Mouse (Mus musculus) forelimb bud, embryonic 11.5 days (tissue): ENCODE data around the gene Prl8a2.

ENCODE experiments used
- DNase-seq: peaks from one replicate; pipeline ENCODE4 v3.0.0-alpha.2; 2012; ENCODE audit warnings: low read depth, low spot score

The Prl8a2 gene

DNA sequence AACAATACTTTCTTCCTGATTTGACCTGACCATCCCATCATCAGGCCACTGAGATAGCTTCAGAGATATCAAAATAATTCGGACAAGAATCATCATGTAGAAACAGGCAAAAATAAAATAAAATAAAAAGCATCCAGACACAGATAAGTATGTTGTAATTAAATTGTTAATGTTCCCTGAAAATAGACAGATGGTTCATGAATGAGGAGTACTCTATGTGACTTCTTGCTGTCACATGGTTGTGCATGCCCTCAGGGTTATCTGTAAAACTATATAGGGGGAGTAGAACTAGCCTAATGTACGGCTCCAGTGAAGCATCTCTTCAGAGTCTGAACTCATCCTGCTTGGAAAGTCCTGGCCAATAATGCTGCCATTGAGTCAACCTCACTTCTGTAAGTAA, at the start of gene Prl8a2:
Gene Prl8a2, plus strand, starts transcription at position 301 of the 400 bp plus-strand sequence.
- DNase-seq = no peak

- peak; percentile 18 for DNase-seq
Observed at GRCm38 (mm10) chr13:27312334-27313225, 32.9 kb upstream of the Prl8a2 start, which contains the start of gene Prl6a1. Gene Prl6a1 (plus strand): TSS chr13:27312627.

DNA sequence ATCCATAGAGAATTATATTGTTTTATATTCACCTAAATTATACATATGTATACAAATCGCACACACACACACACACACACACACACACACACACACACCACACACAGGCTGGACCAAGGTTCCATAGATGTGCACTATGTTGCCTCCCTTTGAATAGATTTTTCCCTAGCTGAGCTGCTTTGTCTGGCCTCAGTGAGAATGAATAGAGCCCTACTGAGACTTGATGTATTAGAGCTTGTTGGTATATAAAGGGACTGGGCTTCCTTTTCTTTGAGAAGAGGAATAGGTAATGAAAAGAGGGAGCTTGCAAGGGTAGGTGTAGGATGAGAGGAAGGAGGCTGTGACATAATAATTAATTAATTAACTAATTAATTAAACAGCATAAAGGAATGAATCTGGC, 10.5 kb upstream of the Prl8a2 start:
- DNase-seq = no peak

DNA sequence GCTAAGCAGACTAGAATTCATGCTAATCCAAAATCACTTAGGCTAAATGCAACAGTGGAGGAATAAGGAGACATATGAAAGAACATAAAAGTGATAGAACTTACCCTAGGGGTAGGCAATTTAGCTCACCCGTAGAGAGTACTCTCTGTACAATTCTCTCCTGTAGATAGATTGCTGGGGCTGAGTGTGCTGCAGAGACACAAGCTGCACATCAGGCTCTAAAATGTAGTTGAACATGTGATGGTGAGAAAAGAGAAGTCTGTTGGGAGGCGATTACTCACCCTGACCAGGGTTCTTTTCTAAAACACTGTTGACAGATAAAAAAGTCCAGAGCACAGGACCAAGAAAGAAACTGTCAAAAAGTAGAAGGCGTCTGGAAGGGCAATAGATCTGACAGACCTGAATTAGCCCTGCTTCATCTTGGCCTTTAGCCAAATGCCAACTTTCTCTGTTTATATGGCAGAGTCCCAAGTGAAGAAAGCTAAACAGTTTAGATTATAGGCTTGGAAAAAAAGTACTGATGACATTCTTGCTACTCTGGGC, 2.7 kb upstream of the Prl8a2 start:
- no peak for DNase-seq

DNA sequence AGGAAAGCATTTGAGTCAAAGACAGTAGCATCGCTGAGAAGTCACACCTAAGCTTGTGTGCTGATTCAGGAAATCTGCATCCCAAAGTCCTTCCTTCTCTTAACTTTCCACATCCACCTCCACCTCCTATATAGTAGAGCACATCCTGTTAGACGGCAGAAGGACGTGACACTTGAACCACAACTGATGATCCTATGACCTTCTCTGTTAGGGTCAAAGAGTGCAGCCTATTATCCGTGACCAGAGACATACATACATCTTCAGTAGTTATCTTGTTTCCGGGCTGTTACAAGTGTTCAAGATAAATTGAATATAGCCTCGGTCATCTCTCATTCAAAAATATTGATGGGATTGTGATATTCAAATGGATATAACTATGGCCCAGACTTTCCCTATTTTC, 45.3 kb downstream of the Prl8a2 start, which contains the start of gene Prl2b1:
Gene Prl2b1, minus strand, starts transcription at position 101 of the 400 bp plus-strand sequence.
- no peak for DNase-seq

- peak; percentile 44 for DNase-seq
Observed at GRCm38 (mm10) chr13:27399061-27399724, 53.7 kb downstream of the Prl8a2 start.
